11 mouse cellular contexts compared by ENCODE assay signal in the genomic region with DNA sequence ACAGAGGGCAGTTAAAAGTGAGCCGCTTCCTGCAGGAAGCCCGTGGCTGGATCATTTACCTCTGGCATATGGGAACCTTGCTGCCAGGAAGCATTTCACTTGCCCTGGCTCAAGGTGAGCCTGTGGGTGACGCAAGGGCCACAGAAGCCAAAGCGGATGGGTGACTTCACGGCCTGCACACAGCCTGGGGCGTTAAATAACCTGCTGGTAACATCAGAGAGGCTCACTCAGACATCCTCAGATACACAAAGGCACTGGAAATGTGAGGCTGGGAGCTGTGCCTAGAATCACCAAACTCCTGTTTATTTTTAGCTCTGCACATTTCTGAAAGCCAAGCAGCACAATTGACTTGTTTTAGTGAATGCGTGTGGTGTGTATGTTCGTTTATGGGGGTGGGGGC. TPM values are rescaled to one million over a fixed set of nuclear protein-coding genes. Genes with fewer than 3 reads are reported as not detected.
DNase-seq lines count a peak whose midpoint lies in the region; ATAC-seq and TF ChIP-seq lines count a peak whose summit lies in the region.
"Had no signal": no experiment of that assay in that cellular context is flagged by ENCODE, and none has a peak within 500 bp of the region (broad histone marks: within the 10 kb centered on the region; RNA-seq: fewer than 3 reads in every experiment).

No protein-coding gene starts in this region.

- H3K9ac ChIP-seq in heart, adult 2 months (ENCODE audit: low read depth, low read length): no peak overlapping the region
- H3K9ac ChIP-seq in heart, embryonic 13.5 days: peak overlapping the region; percentile 47
- H3K9ac ChIP-seq: neural tube, embryonic 13.5 days had no signal

- H3K27me3 ChIP-seq in heart, adult 2 months (ENCODE audit: control insufficient read depth, insufficient read depth, low read length): no peaks in the 10 kb centered on the region
- H3K27me3 ChIP-seq in heart, embryonic 13.5 days (replicated peaks): no peaks in the 10 kb centered on the region
- H3K27me3 ChIP-seq in thymus, adult 2 months (ENCODE audit: control insufficient read depth, insufficient read depth, low read length): no peaks in the 10 kb centered on the region
- H3K27me3 ChIP-seq: neural tube, embryonic 13.5 days had no signal

- intact Hi-C loops in heart, adult 2 months (cut with DNase I): no loop called here

- no peak for ATAC-seq in heart, embryonic 13.5 days (ENCODE audit: extremely low read depth, insufficient number of reproducible peaks, low FRiP score, low TSS enrichment)

- peaks cover 25% of the 10 kb centered on the region for H3K4me1 ChIP-seq in heart, adult 2 months (ENCODE audit: control insufficient read depth, insufficient read depth, low read length)
- peaks cover 60% of the 10 kb centered on the region for H3K4me1 ChIP-seq in heart, embryonic 13.5 days
- H3K4me1 ChIP-seq in thymus, adult 2 months (replicated peaks; ENCODE audit: control insufficient read depth, insufficient read depth, low read length): no peaks in the 10 kb centered on the region

- peak in 1 of 2 experiments; percentile 71 for DNase-seq in heart, adult 2 months
- no peak for DNase-seq in heart, adult 8-10 months (ENCODE audit: low spot score)
- peak; percentile 37 for DNase-seq in ES-CJ7 (ENCODE audit: low read depth, low spot score)
- peak; percentile 93 for DNase-seq in brain, adult 2 months (ENCODE audit: low read depth, low spot score)
- no peak for DNase-seq in thymus, adult 2 months
- DNase-seq in gastrocnemius, adult 8-10 months (ENCODE audit: low spot score in 2 of 2): no peak
- DNase-seq: lung, adult 18-20 months; thymus, adult 18-20 months had no signal

- no peak for TF ChIP-seq CTCF in heart, adult 2 months (IDR thresholded peaks at IDR 0.05)
- TF ChIP-seq CTCF in thymus, adult 2 months (IDR thresholded peaks at IDR 0.05; ENCODE audit: borderline replicate concordance, control insufficient read depth, extremely low read depth, insufficient read depth, low read length, poor library complexity): no peak

- H3K27ac ChIP-seq in heart, adult 2 months: peak overlapping the region; percentile 73
- peak overlapping the region; percentile 85 for H3K27ac ChIP-seq in heart, embryonic 13.5 days (replicated peaks)
- H3K27ac ChIP-seq in thymus, adult 2 months (ENCODE audit: control insufficient read depth, insufficient read depth, low read length): no peak overlapping the region
- H3K27ac ChIP-seq: hindbrain, embryonic 10.5 days; neural tube, embryonic 13.5 days had no signal

- H3K36me3 ChIP-seq in heart, adult 2 months (ENCODE audit: control insufficient read depth, insufficient read depth, low read length): peaks cover 2% of the 10 kb centered on the region; the same call in 1 of the 2 replicates
- H3K36me3 ChIP-seq in heart, embryonic 13.5 days: peaks cover 37% of the 10 kb centered on the region
- no peaks in the 10 kb centered on the region for H3K36me3 ChIP-seq in thymus, adult 2 months (ENCODE audit: control insufficient read depth, insufficient read depth, low read length)

- no peak overlapping the region; the same call in 1 of the 2 replicates for H3K4me2 ChIP-seq in heart, embryonic 13.5 days
- H3K4me2 ChIP-seq: neural tube, embryonic 13.5 days had no signal

- no peaks in the 10 kb centered on the region for H3K9me3 ChIP-seq in heart, embryonic 13.5 days
- H3K9me3 ChIP-seq: hindbrain, embryonic 10.5 days; neural tube, embryonic 13.5 days had no signal

- 41% methylated on average over 8 of the region's 8 CpGs for WGBS in heart, adult 2 months
- 53% methylated on average over 8 of the region's 8 CpGs for whole genome bisulfite sequencing in heart, embryonic 13.5 days
- 90% methylated on average over 8 of the region's 8 CpGs for WGBS in thymus, adult 2 months

- no peak overlapping the region for H3K4me3 ChIP-seq in heart, adult 2 months
- no peak overlapping the region for H3K4me3 ChIP-seq in heart, embryonic 13.5 days
- H3K4me3 ChIP-seq in thymus, adult 2 months (ENCODE audit: control insufficient read depth, insufficient read depth, low read length): no peak overlapping the region
- H3K4me3 ChIP-seq: hindbrain, embryonic 10.5 days; neural tube, embryonic 13.5 days had no signal

- TF ChIP-seq EP300 in heart, adult 2 months (IDR thresholded peaks at IDR 0.05; ENCODE audit: insufficient read depth, low read depth, low read length): peak; percentile 67

- peaks cover 2% of the 10 kb centered on the region; the same call in 1 of the 2 replicates for H3K79me2 ChIP-seq in heart, adult 2 months (replicated peaks; ENCODE audit: control insufficient read depth, insufficient read depth, low read length)

- TF ChIP-seq POLR2A in heart, adult 2 months (IDR thresholded peaks at IDR 0.05; ENCODE audit: insufficient read depth, low read depth, low read length): no peak
- no peak for TF ChIP-seq POLR2A in thymus, adult 2 months (IDR thresholded peaks at IDR 0.05; ENCODE audit: control insufficient read depth, extremely low read depth, insufficient read depth, low read length, poor library complexity)

RNA-seq across cellular contexts. Expression of gene Nuak1, which starts 23.6 kb away (rescaled TPM):
- 10 to 100 TPM; 27.0 to 29.0 TPM for total RNA-seq in heart, adult 2 months (2021)
- polyA plus RNA-seq in heart, adult 2 months (2012; rRNA removed): 15.3 and 32.0 TPM in 2 replicates
- 10 to 100 TPM; 23.9 to 43.8 (median 34.0) TPM for total RNA-seq in heart, adult 8-10 months (2022)
- polyA plus RNA-seq in heart, embryonic 13.5 days (2015; fragmentation: Nextera tagmentation; extraction: Ambion mirVana): 2.3 and 2.6 TPM in 2 replicates
- 5.3 and 5.7 TPM in 2 replicates for polyA plus RNA-seq in thymus, adult 2 months (2012; rRNA removed)
- 10 to 100 TPM; 16.4 to 23.6 (median 17.2) TPM for total RNA-seq in gastrocnemius, adult 8-10 months (2022)

Comparison
In these comparisons a context has a peak if more than half of its experiments do, and no peak if none do; other contexts are left out.
1. DNase-seq: peak in ES-CJ7 (single experiment) and brain, adult 2 months (single experiment); none in heart, adult 8-10 months (single experiment), thymus, adult 2 months (single experiment) and gastrocnemius, adult 8-10 months (0 of 2).